Mouse (Mus musculus) embryonic fibroblast, embryonic 13.5 days (primary cell): ENCODE data around the gene Cap2.

Source experiments
- CTCF ChIP-seq: IDR thresholded peaks from 2 replicates; pipeline ENCODE4 v1.5.1; 2011; ENCODE audit warnings: mild to moderate bottlenecking, control low read depth, low read length, moderate library complexity, borderline replicate concordance; ENCODE audit not compliant: insufficient read depth
- POLR2A ChIP-seq: IDR thresholded peaks from 2 replicates; pipeline ENCODE4 v1.6.1; 2011; ENCODE audit warnings: low read depth, mild to moderate bottlenecking, control low read depth, low read length, moderate library complexity

GRCm38 (mm10) chr13:46613694-46614272, 112.1 kb downstream of the Cap2 start:
- TF ChIP-seq POLR2A (no peak), CTCF (no peak)
